Mouse (Mus musculus) adrenal gland, postnatal 25 days (tissue): ENCODE measurements around the gene Gm44973. TPM values are rescaled to one million over a fixed set of nuclear protein-coding genes. Genes with fewer than 3 reads are reported as not detected.

Source experiments
- DNase-seq: peaks from one replicate; pipeline ENCODE4 v3.0.0; 2021; ENCODE audit warnings: mixed read lengths
- total RNA-seq: library from RNA; stranded (reverse); gene quantifications from 2 replicates; pipeline ENCODE4 v1.2.3, GENCODE M21; 2021

The Gm44973 gene
- total RNA-seq, 1 experiment from 2014 or later = not detected

- DNase-seq = no peak
Measured at GRCm38 (mm10) chr7:5081939-5082338, 66.6 kb downstream of the Gm44973 start.

Other genes with a start within 250 kb of the Gm44973 start
- not detected in 2 replicates for gene Fam71e2, start 244.2 kb upstream of the Gm44973 start, total RNA-seq
- 0.15 TPM in 1 of 2 replicates, not detected in the other for gene Il11, start 232.6 kb upstream of the Gm44973 start, total RNA-seq
- gene Tmem190, start 232.6 kb upstream of the Gm44973 start, total RNA-seq = not detected in 2 replicates
- gene Tmem238, start 225.8 kb upstream of the Gm44973 start, total RNA-seq = 13.4 and 16.4 TPM in 2 replicates
- 922 and 1,210 TPM in 2 replicates for gene Rpl28, start 222.6 kb upstream of the Gm44973 start, total RNA-seq
- gene Ube2s, start 202.9 kb upstream of the Gm44973 start, total RNA-seq = 114 and 127 TPM in 2 replicates
- gene Shisa7, start 170.8 kb upstream of the Gm44973 start, total RNA-seq = 2.0 and 2.2 TPM in 2 replicates
- gene Isoc2b, start 145.2 kb upstream of the Gm44973 start, total RNA-seq = 24.0 and 30.5 TPM in 2 replicates
- gene Isoc2a, start 138.3 kb upstream of the Gm44973 start, total RNA-seq = 42.1 and 48.2 TPM in 2 replicates
- not detected in 2 replicates for gene Gm36210, start 109.0 kb upstream of the Gm44973 start, total RNA-seq
- gene Zfp628, start 100.3 kb upstream of the Gm44973 start, total RNA-seq = 16.4 and 19.0 TPM in 2 replicates
- gene Nat14, start 93.5 kb upstream of the Gm44973 start, total RNA-seq = 7.7 and 9.1 TPM in 2 replicates
- gene Ssc5d, start 89.7 kb upstream of the Gm44973 start, total RNA-seq = 2.0 and 3.2 TPM in 2 replicates
- 0.55 TPM in 1 of 2 replicates, not detected in the other for gene Sbk2, start 51.1 kb upstream of the Gm44973 start, total RNA-seq
- 0.15 TPM in 1 of 2 replicates, not detected in the other for gene Sbk3, start 44.3 kb upstream of the Gm44973 start, total RNA-seq
- 21.1 and 31.6 TPM in 2 replicates for gene Zfp579, start 19.3 kb upstream of the Gm44973 start, total RNA-seq
- 15.3 and 17.6 TPM in 2 replicates for gene Zfp524, start 1.1 kb upstream of the Gm44973 start, total RNA-seq
- 18.7 and 26.4 TPM in 2 replicates for gene Fiz1, start 799 bp upstream of the Gm44973 start, total RNA-seq
- 27.7 and 34.3 TPM in 2 replicates for gene Zfp865, start 4.9 kb downstream of the Gm44973 start, total RNA-seq
- 1.00 and 1.1 TPM in 2 replicates for gene Ccdc106, start 5.1 kb downstream of the Gm44973 start, total RNA-seq
- gene 4632433K11Rik, start 18.6 kb downstream of the Gm44973 start, total RNA-seq = 1.1 TPM in 1 of 2 replicates, not detected in the other
- gene Zfp784, start 22.9 kb downstream of the Gm44973 start, total RNA-seq = 4.7 and 5.5 TPM in 2 replicates
- 7.9 and 8.8 TPM in 2 replicates for gene Zfp580, start 36.0 kb downstream of the Gm44973 start, total RNA-seq
- 191 and 195 TPM in 2 replicates for gene U2af2, start 46.6 kb downstream of the Gm44973 start, total RNA-seq
- gene Epn1, start 64.7 kb downstream of the Gm44973 start, total RNA-seq = 140 and 152 TPM in 2 replicates
- not detected in 2 replicates for gene Rfpl4, start 101.5 kb downstream of the Gm44973 start, total RNA-seq
- 1.3 and 1.7 TPM in 2 replicates for gene Rasl2-9, start 110.5 kb downstream of the Gm44973 start, total RNA-seq
- gene Vmn1r55, start 134.2 kb downstream of the Gm44973 start, total RNA-seq = not detected in 2 replicates
- not detected in 2 replicates for gene Vmn1r56, start 181.3 kb downstream of the Gm44973 start, total RNA-seq
- gene Vmn1r57, start 203.0 kb downstream of the Gm44973 start, total RNA-seq = not detected in 2 replicates